Mouse (Mus musculus): ENCODE results near the gene Spryd7.

GRCm38 (mm10) chr14:61493511-61494135 lies 63.1 kb downstream of the Spryd7 start:
- TF ChIP-seq CTCF (conservative IDR thresholded peaks at IDR 0.05; ENCODE audit: low read length) (no peak), NANOG (IDR thresholded peaks at IDR 0.05; ENCODE audit: borderline replicate concordance, low read length) (no peak), POU5F1 (IDR thresholded peaks at IDR 0.05; ENCODE audit: borderline replicate concordance, low read length) (no peak)

All from E14TG2a.4 (cell line).